Mouse (Mus musculus): ENCODE measurements at regions not wholly inside any gene's neighbourhood (a gene's known extent, or its start where the extent isn't known, plus 50 kb on each side); places are given as distances from the start of the nearest gene placed in this dataset.

- no peaks in the 10 kb centered on the region for H3K9me3 ChIP-seq (replicated peaks)
- H3K27ac ChIP-seq = no peak overlapping the region
- no peak overlapping the region for H3K4me3 ChIP-seq (replicated peaks)
- no peaks in the 10 kb centered on the region for H3K4me1 ChIP-seq
- no peak overlapping the region for H3K4me2 ChIP-seq
- no peaks in the 10 kb centered on the region for H3K27me3 ChIP-seq
- H3K9ac ChIP-seq = no peak overlapping the region
- no peak for ATAC-seq (replicated peaks; ENCODE audit: low FRiP score)
- H3K36me3 ChIP-seq = no peaks in the 10 kb centered on the region
- WGBS = 60% methylated on average over 1 of the region's 1 CpGs
Observed at GRCm38 (mm10) chr13:53996867-53997266, 58.6 kb downstream of the Drd1 start.

GRCm38 (mm10) chr13:53992863-53993451, 62.5 kb downstream of the Drd1 start:
- Histone ChIP-seq H3K4me1 (no peaks in the 10 kb centered on the region), H3K27me3 (no peaks in the 10 kb centered on the region), H3K9me3 (replicated peaks) (no peaks in the 10 kb centered on the region), H3K36me3 (no peaks in the 10 kb centered on the region), H3K4me3 (replicated peaks) (no peak overlapping the region), H3K9ac (no peak overlapping the region), H3K27ac (no peak overlapping the region), H3K4me2 (no peak overlapping the region)
- no peak for ATAC-seq (replicated peaks; ENCODE audit: low FRiP score)
- 23% methylated on average over 7 of the region's 7 CpGs for WGBS

GRCm38 (mm10) chr13:53979226-53979625, 76.3 kb downstream of the Drd1 start:
- Histone ChIP-seq H3K9ac (no peak overlapping the region), H3K27ac (no peak overlapping the region), H3K36me3 (no peaks in the 10 kb centered on the region), H3K27me3 (no peaks in the 10 kb centered on the region), H3K9me3 (replicated peaks) (no peaks in the 10 kb centered on the region), H3K4me3 (replicated peaks) (no peak overlapping the region), H3K4me1 (no peaks in the 10 kb centered on the region), H3K4me2 (no peak overlapping the region)
- no peak for ATAC-seq (replicated peaks; ENCODE audit: low FRiP score)
- 61% methylated on average over 2 of the region's 2 CpGs for WGBS

- H3K27ac ChIP-seq = no peak overlapping the region
- H3K4me3 ChIP-seq (replicated peaks) = no peak overlapping the region
- H3K4me1 ChIP-seq = no peaks in the 10 kb centered on the region
- ATAC-seq (replicated peaks; ENCODE audit: low FRiP score) = no peak
- H3K4me2 ChIP-seq = no peak overlapping the region
- H3K9me3 ChIP-seq (replicated peaks) = peaks cover 5% of the 10 kb centered on the region; the same call in 1 of the 2 replicates
- H3K9ac ChIP-seq = no peak overlapping the region
- no peaks in the 10 kb centered on the region for H3K36me3 ChIP-seq
- no peaks in the 10 kb centered on the region for H3K27me3 ChIP-seq
- WGBS = 89% methylated on average over 2 of the region's 2 CpGs
Observed at GRCm38 (mm10) chr13:53969421-53969820, 86.1 kb downstream of the Drd1 start.

GRCm38 (mm10) chr13:53956167-53956566, 99.3 kb downstream of the Drd1 start:
- Histone ChIP-seq H3K9ac (no peak overlapping the region), H3K27me3 (no peaks in the 10 kb centered on the region), H3K4me2 (no peak overlapping the region), H3K4me1 (no peaks in the 10 kb centered on the region), H3K9me3 (replicated peaks) (no peaks in the 10 kb centered on the region), H3K4me3 (replicated peaks) (no peak overlapping the region), H3K27ac (no peak overlapping the region), H3K36me3 (no peaks in the 10 kb centered on the region)
- ATAC-seq (replicated peaks; ENCODE audit: low FRiP score) = no peak
- WGBS = 83% methylated on average over 15 of the region's 15 CpGs

GRCm38 (mm10) chr13:53948056-53948455, 107.4 kb downstream of the Drd1 start:
- Histone ChIP-seq H3K4me2 (no peak overlapping the region), H3K36me3 (no peaks in the 10 kb centered on the region), H3K27ac (no peak overlapping the region), H3K4me1 (no peaks in the 10 kb centered on the region), H3K9me3 (replicated peaks) (no peaks in the 10 kb centered on the region), H3K9ac (no peak overlapping the region), H3K27me3 (no peaks in the 10 kb centered on the region), H3K4me3 (replicated peaks) (no peak overlapping the region)
- 0% methylated on average over 4 of the region's 4 CpGs for WGBS
- no peak for ATAC-seq (replicated peaks; ENCODE audit: low FRiP score)

- Histone ChIP-seq H3K4me2 (no peak overlapping the region), H3K4me3 (replicated peaks) (no peak overlapping the region), H3K36me3 (no peaks in the 10 kb centered on the region), H3K9me3 (replicated peaks) (no peaks in the 10 kb centered on the region), H3K4me1 (no peaks in the 10 kb centered on the region), H3K27ac (no peak overlapping the region), H3K27me3 (no peaks in the 10 kb centered on the region), H3K9ac (no peak overlapping the region)
- ATAC-seq (replicated peaks; ENCODE audit: low FRiP score) = no peak
- 59% methylated on average over 5 of the region's 5 CpGs for WGBS
Observed at GRCm38 (mm10) chr13:53945681-53946080, 109.8 kb downstream of the Drd1 start.

GRCm38 (mm10) chr13:53941005-53941747, 114.3 kb downstream of the Drd1 start:
- H3K36me3 ChIP-seq = no peaks in the 10 kb centered on the region
- no peak overlapping the region for H3K4me2 ChIP-seq
- WGBS = 91% methylated on average over 13 of the region's 13 CpGs
- ATAC-seq (replicated peaks; ENCODE audit: low FRiP score) = no peak
- H3K9ac ChIP-seq = no peak overlapping the region
- H3K4me3 ChIP-seq (replicated peaks) = no peak overlapping the region
- no peaks in the 10 kb centered on the region for H3K9me3 ChIP-seq (replicated peaks)
- no peaks in the 10 kb centered on the region for H3K4me1 ChIP-seq
- H3K27me3 ChIP-seq = no peaks in the 10 kb centered on the region
- H3K27ac ChIP-seq = no peak overlapping the region

- Histone ChIP-seq H3K36me3 (no peaks in the 10 kb centered on the region), H3K27ac (no peak overlapping the region), H3K9me3 (replicated peaks) (no peaks in the 10 kb centered on the region), H3K4me3 (replicated peaks) (no peak overlapping the region), H3K27me3 (no peaks in the 10 kb centered on the region), H3K4me1 (no peaks in the 10 kb centered on the region), H3K4me2 (no peak overlapping the region), H3K9ac (no peak overlapping the region)
- WGBS = 85% methylated on average over 14 of the region's 14 CpGs
- no peak for ATAC-seq (replicated peaks; ENCODE audit: low FRiP score)
Observed at GRCm38 (mm10) chr13:53935174-53935699, 120.3 kb downstream of the Drd1 start.

- Histone ChIP-seq H3K4me1 (no peaks in the 10 kb centered on the region), H3K4me2 (no peak overlapping the region), H3K36me3 (no peaks in the 10 kb centered on the region), H3K27ac (no peak overlapping the region), H3K4me3 (replicated peaks) (no peak overlapping the region), H3K9me3 (replicated peaks) (no peaks in the 10 kb centered on the region), H3K27me3 (no peaks in the 10 kb centered on the region), H3K9ac (no peak overlapping the region)
- ATAC-seq (replicated peaks; ENCODE audit: low FRiP score) = no peak
- 88% methylated on average over 6 of the region's 6 CpGs for WGBS
Observed at GRCm38 (mm10) chr13:53934457-53934856, 121.0 kb downstream of the Drd1 start.

GRCm38 (mm10) chr13:53926128-53926527, 129.4 kb downstream of the Drd1 start:
- 0 out of 2 replicates have a peak, but pooled peaks cover 4% of the 10 kb centered on the region for H3K4me1 ChIP-seq
- ATAC-seq (replicated peaks; ENCODE audit: low FRiP score) = no peak
- no peak overlapping the region for H3K9ac ChIP-seq
- WGBS = 58% methylated on average over 4 of the region's 4 CpGs
- no peak overlapping the region for H3K4me3 ChIP-seq (replicated peaks)
- no peak overlapping the region for H3K27ac ChIP-seq
- H3K4me2 ChIP-seq = no peak overlapping the region
- H3K27me3 ChIP-seq = no peaks in the 10 kb centered on the region
- H3K9me3 ChIP-seq (replicated peaks) = no peaks in the 10 kb centered on the region
- H3K36me3 ChIP-seq = no peaks in the 10 kb centered on the region

GRCm38 (mm10) chr13:53924433-53924832, 131.1 kb downstream of the Drd1 start:
- ATAC-seq (replicated peaks; ENCODE audit: low FRiP score) = no peak
- Histone ChIP-seq H3K4me3 (replicated peaks) (no peak overlapping the region), H3K36me3 (no peaks in the 10 kb centered on the region), H3K9me3 (replicated peaks) (no peaks in the 10 kb centered on the region), H3K9ac (no peak overlapping the region), H3K27ac (no peak overlapping the region), H3K4me1 (peaks cover 14% of the 10 kb centered on the region), H3K4me2 (no peak overlapping the region), H3K27me3 (no peaks in the 10 kb centered on the region)
- WGBS = 90% methylated on average over 4 of the region's 4 CpGs

Data from kidney, embryonic 15.5 days (tissue).